Mouse (Mus musculus): ENCODE data around the gene Ntf3. TPM values are rescaled to one million over a fixed set of nuclear protein-coding genes. Genes with fewer than 3 reads are reported as not detected.

Ntf3 gene
- polyA plus RNA-seq, 1 experiment: not detected

DNA sequence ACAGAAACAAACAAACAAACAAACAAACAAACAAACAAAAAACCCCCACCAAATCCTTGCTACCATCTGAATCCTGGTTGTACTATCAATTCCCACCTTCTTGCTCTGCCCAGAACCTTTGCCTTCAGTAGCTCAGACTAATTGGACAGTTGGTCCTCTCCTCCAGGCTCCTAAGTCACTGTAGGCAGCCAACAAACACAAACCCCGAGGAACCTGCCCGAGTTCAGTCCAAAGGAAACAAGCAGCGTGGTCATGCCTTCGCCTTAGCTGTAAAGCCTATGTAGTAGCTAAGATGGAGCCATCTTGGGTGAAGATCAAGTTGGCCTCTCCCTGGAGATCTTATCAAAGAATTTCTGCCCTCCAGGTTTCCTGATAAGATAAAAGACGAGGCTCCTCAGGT is 113.6 kb downstream of the Ntf3 start:
- no peak for TF ChIP-seq POLR2A (IDR thresholded peaks at IDR 0.05; ENCODE audit: borderline replicate concordance, control insufficient read depth, low read depth, low read length)
- no peak for TF ChIP-seq CTCF (IDR thresholded peaks at IDR 0.05; ENCODE audit: control insufficient read depth, insufficient read depth, low read length)

More for the DNA sequence above, 113.6 kb downstream of the Ntf3 start:
- no peak overlapping the region for H3K27ac ChIP-seq (ENCODE audit: control insufficient read depth, insufficient read depth, low read depth, low read length, poor library complexity)
- H3K4me1 ChIP-seq (ENCODE audit: control insufficient read depth, insufficient read depth, low read length): no peaks in the 10 kb centered on the region
- no peak overlapping the region for H3K4me3 ChIP-seq (replicated peaks; ENCODE audit: control insufficient read depth, low read depth, low read length)
- 76% methylated on average over 5 of the region's 5 CpGs for WGBS

Data from bone marrow, adult 2 months (tissue).